Mouse (Mus musculus) kidney, postnatal 10 days (tissue): Measurements from ENCODE around the gene Galnt6.
A peak's percentile ranks its signal among the peaks of the same experiment; 100 is the strongest.

Source experiments
- DNase-seq: peaks from one replicate; pipeline ENCODE4 v3.0.0; 2021; ENCODE audit warnings: mixed read lengths

Galnt6 gene

GRCm38 (mm10) chr15:100680381-100680780 lies 48.8 kb downstream of the Galnt6 start:
- DNase-seq, result peak; percentile 34

- peak; percentile 76 for DNase-seq
These were observed 50.2 kb downstream of the Galnt6 start for GRCm38 (mm10) chr15:100679005-100679404.

- peak; percentile 72 for DNase-seq
These were observed 50.6 kb downstream of the Galnt6 start for GRCm38 (mm10) chr15:100678581-100678980.

DNA sequence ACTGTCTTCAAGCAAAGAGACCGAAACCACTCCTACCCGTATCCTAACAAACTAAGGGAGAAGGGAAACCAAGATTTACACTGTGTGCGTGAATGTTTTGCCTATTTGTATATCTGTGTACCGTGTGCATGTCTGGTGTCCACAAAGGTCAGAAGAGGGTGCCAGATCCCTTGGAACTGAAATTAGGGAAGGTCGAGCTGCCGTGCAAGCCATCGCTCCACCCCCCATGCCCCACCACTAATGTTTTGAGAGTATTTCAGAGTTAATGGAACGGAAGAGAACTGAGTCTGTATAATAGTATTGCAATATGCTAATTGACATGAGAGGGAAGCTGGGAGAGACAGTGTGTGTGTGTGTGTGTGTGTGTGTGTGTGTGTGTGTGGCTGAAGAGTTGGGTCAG lies 51.5 kb downstream of the Galnt6 start:
- no peak for DNase-seq

- no peak for DNase-seq
These were observed 52.7 kb downstream of the Galnt6 start for GRCm38 (mm10) chr15:100676521-100676920.

- DNase-seq, result no peak
These were observed 53.7 kb downstream of the Galnt6 start for GRCm38 (mm10) chr15:100675486-100675885.

DNA sequence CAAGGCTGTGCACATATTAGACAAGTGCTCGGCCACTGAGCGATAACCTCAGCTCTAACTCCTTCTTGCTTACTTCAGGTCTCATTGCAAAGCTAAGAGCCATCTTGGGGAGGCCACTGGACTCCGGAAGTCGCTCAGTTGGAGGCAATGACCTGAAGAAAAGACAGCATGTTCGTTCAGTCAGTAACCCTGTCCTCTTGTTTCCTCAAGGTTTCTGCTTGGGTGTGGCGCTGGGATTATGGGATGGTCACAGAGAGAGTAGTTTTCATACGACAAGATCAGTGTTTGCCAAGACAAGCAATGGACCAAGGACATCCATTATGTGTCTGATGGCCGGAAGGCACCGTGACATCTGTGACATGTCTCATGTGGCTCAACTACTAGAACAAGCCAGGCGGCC lies 54.6 kb downstream of the Galnt6 start:
- no peak for DNase-seq

- DNase-seq, result no peak
These were observed 55.4 kb downstream of the Galnt6 start for GRCm38 (mm10) chr15:100673585-100674391.

DNA sequence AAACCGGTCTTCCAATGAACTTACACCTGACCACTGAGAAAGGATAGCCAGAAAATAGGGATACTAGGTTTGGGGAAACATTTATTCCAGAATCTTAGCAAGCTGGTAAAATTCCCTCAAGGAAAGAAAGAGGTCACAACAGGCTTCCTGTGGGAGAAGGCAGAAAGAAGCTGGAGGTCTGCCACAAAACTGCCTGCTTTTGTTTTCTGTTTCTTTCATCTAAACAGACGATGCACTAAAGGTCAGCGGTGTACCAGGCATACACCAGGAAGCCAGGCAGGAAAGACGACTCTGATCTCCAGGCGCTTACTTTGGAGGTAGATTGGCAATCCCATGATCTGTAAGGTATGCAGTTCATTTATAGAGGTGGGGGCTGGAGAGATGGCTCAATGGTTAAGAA lies 58.3 kb downstream of the Galnt6 start:
- peak; percentile 53 for DNase-seq

- DNase-seq, result no peak
These were observed 59.2 kb downstream of the Galnt6 start for GRCm38 (mm10) chr15:100670004-100670403.

GRCm38 (mm10) chr15:100669337-100669736 lies 59.8 kb downstream of the Galnt6 start, which contains the start of gene Bin2:
Gene Bin2 (minus strand): TSS chr15:100669553.
- no peak for DNase-seq

- DNase-seq, result no peak
These were observed 61.2 kb downstream of the Galnt6 start for GRCm38 (mm10) chr15:100667871-100668545.

DNA sequence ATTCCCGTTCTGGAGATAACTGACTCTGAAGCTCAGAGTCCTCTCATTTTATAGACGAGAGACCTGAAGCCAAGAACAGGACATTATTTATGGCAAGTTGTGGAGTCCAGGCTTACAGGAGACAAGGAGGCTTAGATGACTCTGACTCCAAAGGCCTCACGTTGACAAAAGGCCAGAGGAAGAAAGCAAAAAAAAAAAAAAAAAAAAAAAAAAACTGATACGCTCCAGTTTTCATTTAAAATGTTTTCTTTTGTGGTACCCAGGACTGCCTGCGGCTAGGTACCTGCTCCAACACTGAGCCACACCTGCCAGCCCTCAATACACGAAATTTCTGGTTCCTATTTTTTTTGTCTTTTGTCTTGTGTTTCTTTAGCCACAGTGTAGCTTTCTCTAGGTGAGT lies 61.8 kb downstream of the Galnt6 start:
- no peak for DNase-seq

GRCm38 (mm10) chr15:100666851-100667250 lies 62.3 kb downstream of the Galnt6 start:
- DNase-seq, result no peak

DNA sequence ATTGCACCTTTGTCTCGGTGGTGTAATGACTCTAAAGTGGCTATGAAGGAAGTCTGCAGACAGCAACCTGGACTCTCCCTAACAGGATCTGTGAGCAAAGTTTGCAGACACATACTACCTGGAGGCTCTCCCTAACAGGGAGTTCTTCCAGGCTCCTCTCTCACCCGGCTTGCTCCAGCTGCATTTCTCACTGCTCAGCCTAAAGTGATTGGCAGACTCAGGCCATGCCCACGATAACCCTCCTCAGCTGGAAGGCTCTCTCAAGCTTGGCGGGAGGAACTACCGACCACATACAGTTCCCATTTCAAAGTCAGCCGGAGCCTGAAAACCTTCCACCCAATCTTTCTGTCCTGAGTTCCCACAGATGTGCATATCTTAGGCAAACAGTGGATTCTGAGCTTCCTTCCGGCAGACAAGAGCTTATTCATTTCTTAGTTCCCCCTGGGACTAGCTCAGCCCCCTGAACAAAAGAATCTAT lies 62.9 kb downstream of the Galnt6 start:
- DNase-seq, result peak; percentile 47

DNA sequence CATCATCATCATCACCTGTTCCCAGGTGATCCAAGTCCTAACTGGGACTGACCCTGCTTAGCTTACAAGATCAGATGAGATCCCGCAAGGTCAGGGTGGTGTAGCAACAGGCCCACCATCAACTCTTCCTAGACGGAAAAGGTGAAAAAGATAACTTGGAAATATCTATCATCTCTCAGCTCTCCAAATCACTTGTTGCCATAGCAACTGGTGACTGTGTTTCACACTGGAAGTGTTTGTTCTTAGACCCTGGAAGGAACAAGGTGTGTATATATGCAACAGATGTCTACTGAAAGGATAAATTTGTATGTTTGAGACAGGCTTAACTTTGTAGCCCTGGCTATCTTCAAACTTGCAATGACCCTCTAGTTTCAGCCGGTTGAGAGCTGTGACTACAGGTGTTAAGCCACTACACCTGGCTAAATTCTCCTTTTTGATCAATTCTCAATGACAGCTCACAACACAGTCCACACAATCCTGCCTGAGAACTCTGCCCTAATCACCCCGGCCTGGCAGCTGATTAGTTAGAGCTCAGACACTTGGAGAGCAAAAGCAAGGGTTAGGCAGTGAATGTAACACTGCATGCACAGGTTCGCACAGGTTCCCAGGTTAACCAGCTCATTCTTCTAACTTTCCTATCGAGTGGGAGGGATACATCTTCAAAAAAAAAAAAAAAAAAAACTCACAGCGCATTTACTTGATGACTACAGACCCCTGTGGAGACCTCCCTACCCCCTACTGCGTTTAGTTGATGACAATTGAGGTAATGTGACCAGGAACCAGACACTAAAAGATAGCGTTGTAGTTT lies 63.6 kb downstream of the Galnt6 start:
- DNase-seq, result no peak

DNA sequence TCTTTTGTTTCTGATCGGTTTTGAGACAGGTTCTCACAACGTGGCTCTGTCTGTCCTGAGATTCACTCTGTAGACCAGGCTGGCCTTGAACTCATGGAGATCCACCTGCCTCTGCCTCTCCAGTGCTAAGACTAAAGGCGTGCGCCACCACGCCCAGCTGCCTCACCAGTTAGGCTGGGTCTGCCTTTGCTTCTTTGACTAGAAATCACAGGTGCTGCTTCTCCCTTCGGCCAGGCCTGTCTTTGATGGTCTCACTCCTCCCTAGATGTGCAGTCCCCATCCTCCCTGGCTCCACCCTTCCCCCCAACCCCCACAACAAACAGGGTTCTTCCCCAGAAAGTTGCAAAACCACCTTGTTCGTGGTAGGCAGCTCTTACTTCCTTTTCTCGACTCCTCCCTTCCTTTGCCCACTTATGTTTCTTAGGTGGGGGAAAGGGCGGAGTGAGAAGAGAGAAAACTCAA lies 64.3 kb downstream of the Galnt6 start:
- no peak for DNase-seq

DNA sequence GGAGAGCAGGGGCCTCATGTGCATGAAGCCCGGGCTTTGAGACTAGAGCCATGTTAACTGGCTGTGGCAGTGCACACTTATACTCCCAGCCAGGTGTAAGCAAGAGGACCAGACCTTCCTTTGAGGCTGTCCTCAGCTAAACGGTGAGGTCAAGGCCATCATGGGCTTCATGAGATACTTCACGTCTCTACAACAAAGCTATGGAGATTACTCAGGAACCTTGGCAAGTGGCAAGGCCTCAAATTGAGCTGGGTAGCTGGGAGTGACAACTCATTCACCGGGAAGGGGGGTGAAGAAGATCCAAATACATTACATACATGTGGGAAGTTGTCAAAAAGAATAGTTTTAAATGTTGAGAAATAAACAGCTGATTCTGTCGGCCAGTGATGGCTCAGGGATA lies 68.4 kb downstream of the Galnt6 start:
- DNase-seq, result no peak

DNA sequence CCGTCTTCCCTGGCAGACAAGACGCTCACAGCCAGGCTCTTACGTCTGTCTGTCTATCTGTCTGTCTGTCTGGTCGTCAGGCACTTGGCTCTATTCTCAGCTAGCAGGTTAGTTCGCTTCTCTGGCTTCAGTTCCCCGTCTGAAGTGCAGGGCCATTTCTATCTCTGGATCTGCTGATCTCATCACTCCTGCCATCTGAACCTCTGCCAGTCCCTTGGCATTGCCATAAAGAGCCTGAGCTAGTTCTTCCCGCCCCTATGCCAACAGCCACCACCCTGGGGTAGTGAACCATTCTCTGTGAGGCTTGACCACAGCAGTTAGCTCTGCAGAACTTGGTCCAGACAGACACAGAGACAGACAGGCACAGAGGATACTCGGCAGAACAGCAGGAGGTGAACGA lies 68.9 kb downstream of the Galnt6 start:
- no peak for DNase-seq

- no peak for DNase-seq
These were observed 74.0 kb downstream of the Galnt6 start for GRCm38 (mm10) chr15:100655201-100655600.

GRCm38 (mm10) chr15:100654271-100654670 lies 74.9 kb downstream of the Galnt6 start:
- DNase-seq, result no peak

GRCm38 (mm10) chr15:100651610-100652009 lies 77.6 kb downstream of the Galnt6 start:
- no peak for DNase-seq

- DNase-seq, result no peak
These were observed 79.1 kb downstream of the Galnt6 start for GRCm38 (mm10) chr15:100650111-100650510.
